Mouse (Mus musculus): ENCODE measurements around the gene Cdkl5. TPM values are rescaled to one million over a fixed set of nuclear protein-coding genes. Genes with fewer than 3 reads are reported as not detected.
A peak's percentile ranks its signal among the peaks of the same experiment; 100 is the strongest.

Gene Cdkl5
- polyA plus RNA-seq, 1 experiment from 2014 or later = 4.8 TPM

- Histone ChIP-seq H3K4me3 (ENCODE audit: low read depth, low read length) (no peak overlapping the region), H3K9ac (ENCODE audit: low read depth, low read length) (no peak overlapping the region), H3K4me2 (replicated peaks; ENCODE audit: low read depth, low read length) (no peak overlapping the region), H3K4me1 (replicated peaks; ENCODE audit: control insufficient read depth, insufficient read depth, low read length) (no peaks in the 10 kb centered on the region), H3K36me3 (ENCODE audit: control insufficient read depth, insufficient read depth, low read length) (no peaks in the 10 kb centered on the region), H3K27ac (ENCODE audit: low read depth, low read length) (no peak overlapping the region), H3K27me3 (ENCODE audit: control insufficient read depth, insufficient read depth, low read length) (peaks cover 6% of the 10 kb centered on the region; the same call in 1 of the 2 replicates), H3K9me3 (ENCODE audit: control insufficient read depth, low read length) (no peaks in the 10 kb centered on the region)
- WGBS = 92% methylated on average over 2 of the region's 2 CpGs
- no peak for DNase-seq (ENCODE audit: low spot score)
- no peak for ATAC-seq (ENCODE audit: low FRiP score)
These were observed 93.4 kb downstream of the Cdkl5 start for GRCm38 (mm10) chrX:160901118-160901517.

DNA sequence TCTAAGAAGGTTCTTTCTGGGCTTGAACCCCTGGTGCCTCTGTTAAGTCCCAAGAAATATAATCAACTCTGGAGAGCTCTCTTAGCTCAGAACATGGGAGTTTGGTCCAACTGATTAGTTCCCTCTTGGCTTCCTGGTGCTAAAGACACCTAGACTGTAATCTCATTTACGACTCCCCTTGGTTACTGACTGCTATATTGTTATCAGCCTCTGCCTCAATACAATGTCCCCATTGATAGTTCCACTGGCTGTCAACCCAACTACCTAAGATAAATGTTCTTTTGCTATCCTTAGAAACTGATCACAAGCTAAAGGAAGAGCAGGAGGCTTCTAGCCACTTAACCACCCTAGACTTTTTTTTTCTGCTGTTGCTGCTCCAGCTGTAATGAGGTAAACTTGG is 102.4 kb downstream of the Cdkl5 start:
- ATAC-seq (ENCODE audit: low FRiP score) = no peak
- DNase-seq (ENCODE audit: low spot score) = no peak
- Histone ChIP-seq H3K27ac (ENCODE audit: low read depth, low read length) (no peak overlapping the region), H3K4me3 (ENCODE audit: low read depth, low read length) (no peak overlapping the region), H3K27me3 (ENCODE audit: control insufficient read depth, insufficient read depth, low read length) (peaks cover 2% of the 10 kb centered on the region; the same call in 1 of the 2 replicates), H3K4me1 (replicated peaks; ENCODE audit: control insufficient read depth, insufficient read depth, low read length) (no peaks in the 10 kb centered on the region), H3K36me3 (ENCODE audit: control insufficient read depth, insufficient read depth, low read length) (no peaks in the 10 kb centered on the region), H3K9ac (ENCODE audit: low read depth, low read length) (no peak overlapping the region), H3K9me3 (ENCODE audit: control insufficient read depth, low read length) (no peaks in the 10 kb centered on the region), H3K4me2 (replicated peaks; ENCODE audit: low read depth, low read length) (no peak overlapping the region)
- WGBS = 31% methylated on average over 1 of the region's 1 CpGs

DNA sequence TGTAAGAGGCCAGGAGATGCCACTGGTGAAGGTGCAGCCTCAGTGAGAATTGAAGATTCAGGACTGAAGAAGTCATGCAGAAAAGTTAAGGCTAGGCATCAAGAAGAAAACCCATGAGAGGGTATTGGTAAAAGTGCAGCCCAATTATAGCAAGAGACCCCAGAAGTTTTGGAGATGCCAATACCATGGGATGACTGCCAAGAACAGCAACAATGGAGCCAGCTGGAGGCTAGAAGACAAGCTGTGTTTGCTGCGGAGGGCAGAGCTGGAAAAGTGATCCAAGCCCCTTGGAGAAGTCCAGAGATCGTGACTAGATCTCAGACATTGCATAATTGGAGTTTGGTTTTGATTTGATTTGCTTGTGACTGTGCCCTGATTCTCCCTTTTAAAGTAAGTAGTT is 108.2 kb downstream of the Cdkl5 start:
- H3K36me3 ChIP-seq (ENCODE audit: control insufficient read depth, insufficient read depth, low read length) = no peaks in the 10 kb centered on the region
- 93% methylated on average over 2 of the region's 2 CpGs for WGBS
- H3K9me3 ChIP-seq (ENCODE audit: control insufficient read depth, low read length) = no peaks in the 10 kb centered on the region
- H3K27me3 ChIP-seq (ENCODE audit: control insufficient read depth, insufficient read depth, low read length) = peaks cover 2% of the 10 kb centered on the region; the same call in 1 of the 2 replicates
- no peak for ATAC-seq (ENCODE audit: low FRiP score)
- DNase-seq (ENCODE audit: low spot score) = no peak
- H3K9ac ChIP-seq (ENCODE audit: low read depth, low read length) = no peak overlapping the region
- H3K27ac ChIP-seq (ENCODE audit: low read depth, low read length) = no peak overlapping the region
- no peaks in the 10 kb centered on the region for H3K4me1 ChIP-seq (replicated peaks; ENCODE audit: control insufficient read depth, insufficient read depth, low read length)
- no peak overlapping the region for H3K4me2 ChIP-seq (replicated peaks; ENCODE audit: low read depth, low read length)
- no peak overlapping the region for H3K4me3 ChIP-seq (ENCODE audit: low read depth, low read length)

DNA sequence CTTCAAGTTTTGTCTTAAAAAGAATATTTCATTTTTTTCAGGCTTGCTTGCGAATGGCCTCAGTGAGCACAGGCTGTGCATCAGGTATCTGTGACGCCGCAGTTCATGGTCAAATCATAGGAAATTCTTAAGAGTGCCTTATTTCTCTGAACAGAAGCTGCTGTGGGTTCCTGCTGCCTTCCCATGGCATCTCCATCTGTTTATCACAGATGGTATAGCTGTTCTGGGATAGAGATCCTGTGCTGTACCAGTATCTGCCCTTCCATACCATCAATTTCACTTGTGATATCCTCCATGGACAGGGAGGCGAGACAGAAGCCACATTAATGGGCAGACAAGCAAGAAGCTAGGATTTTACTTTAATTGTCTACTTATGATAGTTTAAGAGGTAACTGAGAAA is 127.9 kb downstream of the Cdkl5 start:
- Histone ChIP-seq H3K36me3 (ENCODE audit: control insufficient read depth, insufficient read depth, low read length) (no peaks in the 10 kb centered on the region), H3K27ac (ENCODE audit: low read depth, low read length) (no peak overlapping the region), H3K4me3 (ENCODE audit: low read depth, low read length) (no peak overlapping the region), H3K9ac (ENCODE audit: low read depth, low read length) (no peak overlapping the region), H3K4me2 (replicated peaks; ENCODE audit: low read depth, low read length) (no peak overlapping the region), H3K9me3 (ENCODE audit: control insufficient read depth, low read length) (no peaks in the 10 kb centered on the region), H3K4me1 (replicated peaks; ENCODE audit: control insufficient read depth, insufficient read depth, low read length) (no peaks in the 10 kb centered on the region), H3K27me3 (ENCODE audit: control insufficient read depth, insufficient read depth, low read length) (peaks cover 5% of the 10 kb centered on the region)
- 86% methylated on average over 4 of the region's 4 CpGs for WGBS
- no peak for DNase-seq (ENCODE audit: low spot score)
- no peak for ATAC-seq (ENCODE audit: low FRiP score)

DNA sequence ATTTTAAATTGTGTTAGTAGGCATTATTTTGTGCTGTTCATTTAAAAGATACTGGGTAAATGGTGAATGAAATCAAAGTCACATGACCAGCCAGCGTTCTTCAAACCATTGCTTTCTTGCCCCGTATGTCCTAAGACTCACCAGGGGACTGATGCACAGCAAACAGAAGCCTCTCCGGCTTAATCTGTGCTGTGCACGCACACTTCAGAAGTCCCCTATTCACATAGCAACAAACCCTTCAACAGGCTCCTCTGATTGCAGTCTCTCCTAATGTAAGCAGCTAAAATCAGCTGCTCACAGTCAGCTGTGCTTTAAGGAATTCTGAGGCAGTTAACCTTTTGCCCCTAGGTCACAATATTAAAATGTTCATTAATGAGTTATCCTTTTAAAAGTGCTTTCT is 129.5 kb downstream of the Cdkl5 start:
- Histone ChIP-seq H3K27ac (ENCODE audit: low read depth, low read length) (no peak overlapping the region), H3K4me1 (replicated peaks; ENCODE audit: control insufficient read depth, insufficient read depth, low read length) (no peaks in the 10 kb centered on the region), H3K36me3 (ENCODE audit: control insufficient read depth, insufficient read depth, low read length) (no peaks in the 10 kb centered on the region), H3K4me3 (ENCODE audit: low read depth, low read length) (no peak overlapping the region), H3K9ac (ENCODE audit: low read depth, low read length) (no peak overlapping the region), H3K4me2 (replicated peaks; ENCODE audit: low read depth, low read length) (no peak overlapping the region), H3K9me3 (ENCODE audit: control insufficient read depth, low read length) (no peaks in the 10 kb centered on the region), H3K27me3 (ENCODE audit: control insufficient read depth, insufficient read depth, low read length) (peaks cover 5% of the 10 kb centered on the region)
- WGBS = 72% methylated on average over 4 of the region's 4 CpGs
- ATAC-seq (ENCODE audit: low FRiP score) (no peak), DNase-seq (ENCODE audit: low spot score) (no peak)

GRCm38 (mm10) chrX:160863689-160864383 is 130.7 kb downstream of the Cdkl5 start:
- DNase-seq (ENCODE audit: low spot score) = no peak
- Histone ChIP-seq H3K4me1 (replicated peaks; ENCODE audit: control insufficient read depth, insufficient read depth, low read length) (no peaks in the 10 kb centered on the region), H3K9me3 (ENCODE audit: control insufficient read depth, low read length) (no peaks in the 10 kb centered on the region), H3K27me3 (ENCODE audit: control insufficient read depth, insufficient read depth, low read length) (peaks cover 5% of the 10 kb centered on the region), H3K9ac (ENCODE audit: low read depth, low read length) (no peak overlapping the region), H3K4me2 (replicated peaks; ENCODE audit: low read depth, low read length) (no peak overlapping the region), H3K27ac (ENCODE audit: low read depth, low read length) (no peak overlapping the region), H3K36me3 (ENCODE audit: control insufficient read depth, insufficient read depth, low read length) (no peaks in the 10 kb centered on the region), H3K4me3 (ENCODE audit: low read depth, low read length) (no peak overlapping the region)
- 61% methylated on average over 4 of the region's 4 CpGs for WGBS
- ATAC-seq (ENCODE audit: low FRiP score) = peak; percentile 40; the same call in 1 of the 2 replicates

DNA sequence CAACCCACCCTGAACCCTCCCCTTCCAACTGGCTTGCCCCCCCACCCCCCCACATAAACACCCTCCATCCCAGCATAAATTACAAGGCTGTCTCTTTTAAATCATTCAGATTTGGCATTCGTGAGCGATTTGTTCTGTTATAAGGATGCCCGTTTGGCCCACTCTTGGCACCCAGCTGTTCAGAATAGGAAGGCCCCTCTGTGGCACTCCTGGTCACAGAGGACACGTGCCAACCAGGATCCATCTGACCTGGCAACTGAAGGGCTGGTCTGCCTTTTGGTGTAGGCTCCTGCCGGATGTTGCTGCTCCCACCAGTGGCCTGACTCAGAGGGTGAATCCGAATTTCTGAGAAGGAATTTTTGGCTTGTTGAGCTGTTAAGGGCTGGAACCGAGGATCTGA is 186.3 kb downstream of the Cdkl5 start:
- Histone ChIP-seq H3K9me3 (ENCODE audit: control insufficient read depth, low read length) (no peaks in the 10 kb centered on the region), H3K27ac (ENCODE audit: low read depth, low read length) (no peak overlapping the region), H3K36me3 (ENCODE audit: control insufficient read depth, insufficient read depth, low read length) (no peaks in the 10 kb centered on the region), H3K4me3 (ENCODE audit: low read depth, low read length) (no peak overlapping the region), H3K9ac (ENCODE audit: low read depth, low read length) (no peak overlapping the region), H3K4me1 (replicated peaks; ENCODE audit: control insufficient read depth, insufficient read depth, low read length) (no peaks in the 10 kb centered on the region), H3K4me2 (replicated peaks; ENCODE audit: low read depth, low read length) (no peak overlapping the region), H3K27me3 (ENCODE audit: control insufficient read depth, insufficient read depth, low read length) (peaks cover 3% of the 10 kb centered on the region; the same call in 1 of the 2 replicates)
- ATAC-seq (ENCODE audit: low FRiP score) (no peak), DNase-seq (ENCODE audit: low spot score) (no peak)
- WGBS = 87% methylated on average over 7 of the region's 7 CpGs

DNA sequence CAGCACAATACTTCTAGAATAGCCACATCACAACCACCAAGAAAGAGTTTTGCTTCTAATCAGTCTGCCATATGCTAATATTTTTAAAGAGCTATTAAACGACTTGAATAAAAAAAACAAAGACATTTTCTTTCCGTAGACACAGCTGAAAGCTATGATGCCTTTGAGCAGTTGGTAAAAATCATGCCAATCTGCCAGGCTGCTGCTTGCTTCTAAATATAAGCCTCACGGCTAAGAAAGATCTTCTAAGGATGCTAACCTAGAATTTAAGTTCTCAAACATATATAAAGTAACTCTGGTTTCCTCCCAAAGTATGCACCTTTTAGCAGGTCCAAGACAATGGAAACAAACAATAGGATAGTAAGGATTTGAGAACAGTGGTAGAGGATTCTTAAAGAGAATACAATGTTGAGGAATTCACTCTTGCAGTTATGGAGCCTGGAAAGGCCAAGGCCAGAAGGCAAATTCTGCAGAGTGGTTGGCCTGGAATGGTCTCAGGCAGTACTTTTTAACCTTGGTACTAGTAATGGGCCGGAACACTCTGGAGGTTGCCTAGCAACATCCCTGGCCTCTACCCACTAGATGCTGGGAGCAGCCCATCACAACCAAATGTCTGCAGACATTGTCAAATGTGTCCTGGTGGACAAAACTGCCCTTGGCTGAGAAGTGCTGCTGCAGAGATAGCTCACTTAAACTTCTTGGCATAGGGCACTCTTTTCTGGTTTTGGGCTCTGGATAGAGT is 189.9 kb downstream of the Cdkl5 start:
- no peak for DNase-seq (ENCODE audit: low spot score)
- WGBS = 91% methylated on average over 4 of the region's 4 CpGs
- no peak overlapping the region for H3K9ac ChIP-seq (ENCODE audit: low read depth, low read length)

GRCm38 (mm10) chrX:160794920-160795319 is 199.6 kb downstream of the Cdkl5 start:
- H3K4me3 ChIP-seq (ENCODE audit: low read depth, low read length) = no peak overlapping the region
- no peaks in the 10 kb centered on the region for H3K9me3 ChIP-seq (ENCODE audit: control insufficient read depth, low read length)
- ATAC-seq (ENCODE audit: low FRiP score) = no peak
- no peak overlapping the region for H3K4me2 ChIP-seq (replicated peaks; ENCODE audit: low read depth, low read length)
- DNase-seq (ENCODE audit: low spot score) = no peak
- no peaks in the 10 kb centered on the region for H3K36me3 ChIP-seq (ENCODE audit: control insufficient read depth, insufficient read depth, low read length)
- H3K4me1 ChIP-seq (replicated peaks; ENCODE audit: control insufficient read depth, insufficient read depth, low read length) = no peaks in the 10 kb centered on the region
- no peak overlapping the region for H3K27ac ChIP-seq (ENCODE audit: low read depth, low read length)
- H3K27me3 ChIP-seq (ENCODE audit: control insufficient read depth, insufficient read depth, low read length) = no peaks in the 10 kb centered on the region; the same call in 1 of the 2 replicates
- WGBS = 76% methylated on average over 4 of the region's 4 CpGs
- no peak overlapping the region for H3K9ac ChIP-seq (ENCODE audit: low read depth, low read length)

More for the DNA sequence above, 189.9 kb downstream of the Cdkl5 start:
- Histone ChIP-seq H3K27me3 (ENCODE audit: control insufficient read depth, insufficient read depth, low read length) (no peaks in the 10 kb centered on the region; the same call in 1 of the 2 replicates), H3K36me3 (ENCODE audit: control insufficient read depth, insufficient read depth, low read length) (no peaks in the 10 kb centered on the region), H3K4me3 (ENCODE audit: low read depth, low read length) (no peak overlapping the region), H3K27ac (ENCODE audit: low read depth, low read length) (no peak overlapping the region), H3K4me2 (replicated peaks; ENCODE audit: low read depth, low read length) (no peak overlapping the region), H3K4me1 (replicated peaks; ENCODE audit: control insufficient read depth, insufficient read depth, low read length) (no peaks in the 10 kb centered on the region), H3K9me3 (ENCODE audit: control insufficient read depth, low read length) (no peaks in the 10 kb centered on the region)
- no peak for ATAC-seq (ENCODE audit: low FRiP score)

All from hindbrain, embryonic 11.5 days (tissue).